Mouse (Mus musculus) frontal cortex, postnatal 14 days (tissue): ENCODE measurements at regions not wholly inside any gene's neighbourhood (a gene's known extent, or its start where the extent isn't known, plus 50 kb on each side); places are given as distances from the start of the nearest gene placed in this dataset.
"Not testable (repeated sequence)": the region's sequence is repeated elsewhere in the genome, so short reads cannot be mapped to it uniquely, and the experiment has no call there.

Experiments used
- DNase-seq, 2 experiments: peaks; one replicate each; pipeline ENCODE4 v3.0.0; 2022; ENCODE audit warnings: low spot score in 2 of 2

GRCm38 (mm10) chr15:53984006-53984405 is 99.3 kb downstream of the Gm7489 start:
- DNase-seq, result not testable (repeated sequence)

- no peak for DNase-seq
Observed at GRCm38 (mm10) chr15:53989888-53990287, 105.2 kb downstream of the Gm7489 start.

- no peak for DNase-seq
Observed at GRCm38 (mm10) chr15:53995199-53995868, 110.6 kb downstream of the Gm7489 start.

- DNase-seq, result no peak
Observed at GRCm38 (mm10) chr15:53998600-53999290, 114.0 kb downstream of the Gm7489 start.

GRCm38 (mm10) chr15:54033756-54034155 is 149.1 kb downstream of the Gm7489 start:
- no peak for DNase-seq

- DNase-seq, result no peak
Observed at GRCm38 (mm10) chr15:54050711-54051110, 166.0 kb downstream of the Gm7489 start.

GRCm38 (mm10) chr15:54070005-54070634 is 185.4 kb downstream of the Gm7489 start:
- DNase-seq, result peak; percentile 11 to 59

GRCm38 (mm10) chr15:54071732-54072131 is 187.0 kb downstream of the Gm7489 start:
- no peak for DNase-seq

- no peak for DNase-seq
Observed at GRCm38 (mm10) chr15:54091301-54091700, 206.6 kb downstream of the Gm7489 start.

- DNase-seq, result no peak
Observed at GRCm38 (mm10) chr15:54092386-54092785, 207.7 kb downstream of the Gm7489 start.

GRCm38 (mm10) chr15:54097498-54097897 is 212.8 kb downstream of the Gm7489 start:
- DNase-seq, result no peak

- no peak for DNase-seq
Observed at GRCm38 (mm10) chr15:54112406-54112805, 227.7 kb downstream of the Gm7489 start.

GRCm38 (mm10) chr15:54114096-54114512 is 229.4 kb downstream of the Gm7489 start:
- no peak for DNase-seq

- DNase-seq, result no peak
Observed at GRCm38 (mm10) chr15:54117967-54118538, 233.3 kb downstream of the Gm7489 start.

- DNase-seq, result no peak
Observed at GRCm38 (mm10) chr15:54120456-54120855, 235.8 kb downstream of the Gm7489 start.

GRCm38 (mm10) chr15:54164350-54164749 is 279.6 kb downstream of the Gm7489 start:
- no peak for DNase-seq

GRCm38 (mm10) chr15:54167842-54168361 is 283.2 kb downstream of the Gm7489 start:
- no peak for DNase-seq

GRCm38 (mm10) chr15:54177221-54177620 is 292.5 kb downstream of the Gm7489 start:
- DNase-seq, result no peak

GRCm38 (mm10) chr15:54177791-54178190 is 293.1 kb downstream of the Gm7489 start:
- DNase-seq, result no peak
